Mouse (Mus musculus) layer of hippocampus, postnatal 10 days (tissue): Measurements from ENCODE around the gene Treml4. TPM values are rescaled to one million over a fixed set of nuclear protein-coding genes. Genes with fewer than 3 reads are reported as not detected.

Experiments used
- total RNA-seq, 2 experiments: library from RNA; stranded (reverse); gene quantifications; 2 replicates each; pipeline ENCODE4 v1.2.3; 2021

Treml4 gene
- total RNA-seq, 2 experiments from 2014 or later, result not detected

Other genes starting within 250 kb of the Treml4 start
- gene 1700122O11Rik, start 226.0 kb upstream of the Treml4 start, total RNA-seq, result not detected
- gene 1700067P10Rik, start 175.0 kb upstream of the Treml4 start, total RNA-seq, result not detected
- gene 9830107B12Rik, start 118.0 kb upstream of the Treml4 start, total RNA-seq, result not detected
- gene A530064D06Rik, start 97.0 kb upstream of the Treml4 start, total RNA-seq, result not detected
- gene Trem1, start 31.5 kb upstream of the Treml4 start, total RNA-seq, result not detected
- not detected for gene Trem3, start 16.5 kb upstream of the Treml4 start, total RNA-seq
- gene Treml2, start 35.2 kb downstream of the Treml4 start, total RNA-seq, result under 1 TPM; 0.13 to 0.37 TPM
- not detected for gene B430306N03Rik, start 51.8 kb downstream of the Treml4 start, total RNA-seq
- 1 to 10 TPM; 6.7 to 8.1 TPM for gene Trem2, start 82.1 kb downstream of the Treml4 start, total RNA-seq
- gene Treml1, start 95.6 kb downstream of the Treml4 start, total RNA-seq, result not detected
- gene Nfya, start 145.6 kb downstream of the Treml4 start, total RNA-seq, result 10 to 100 TPM; 33.5 to 38.1 TPM
- gene Oard1, start 145.7 kb downstream of the Treml4 start, total RNA-seq, result 10 to 100 TPM; 11.9 to 16.2 TPM
- gene Apobec2, start 168.6 kb downstream of the Treml4 start, total RNA-seq, result under 1 TPM in 1 of 2 experiments, not detected in 1; 0.47 TPM
- gene Tspo2, start 187.2 kb downstream of the Treml4 start, total RNA-seq, result not detected
- 1 to 10 TPM in 1 of 2 experiments, under 1 TPM in 1; 0.98 to 2.0 TPM for gene Unc5cl, start 190.6 kb downstream of the Treml4 start, total RNA-seq